Mouse (Mus musculus): ENCODE data around the gene Inha.

DNA sequence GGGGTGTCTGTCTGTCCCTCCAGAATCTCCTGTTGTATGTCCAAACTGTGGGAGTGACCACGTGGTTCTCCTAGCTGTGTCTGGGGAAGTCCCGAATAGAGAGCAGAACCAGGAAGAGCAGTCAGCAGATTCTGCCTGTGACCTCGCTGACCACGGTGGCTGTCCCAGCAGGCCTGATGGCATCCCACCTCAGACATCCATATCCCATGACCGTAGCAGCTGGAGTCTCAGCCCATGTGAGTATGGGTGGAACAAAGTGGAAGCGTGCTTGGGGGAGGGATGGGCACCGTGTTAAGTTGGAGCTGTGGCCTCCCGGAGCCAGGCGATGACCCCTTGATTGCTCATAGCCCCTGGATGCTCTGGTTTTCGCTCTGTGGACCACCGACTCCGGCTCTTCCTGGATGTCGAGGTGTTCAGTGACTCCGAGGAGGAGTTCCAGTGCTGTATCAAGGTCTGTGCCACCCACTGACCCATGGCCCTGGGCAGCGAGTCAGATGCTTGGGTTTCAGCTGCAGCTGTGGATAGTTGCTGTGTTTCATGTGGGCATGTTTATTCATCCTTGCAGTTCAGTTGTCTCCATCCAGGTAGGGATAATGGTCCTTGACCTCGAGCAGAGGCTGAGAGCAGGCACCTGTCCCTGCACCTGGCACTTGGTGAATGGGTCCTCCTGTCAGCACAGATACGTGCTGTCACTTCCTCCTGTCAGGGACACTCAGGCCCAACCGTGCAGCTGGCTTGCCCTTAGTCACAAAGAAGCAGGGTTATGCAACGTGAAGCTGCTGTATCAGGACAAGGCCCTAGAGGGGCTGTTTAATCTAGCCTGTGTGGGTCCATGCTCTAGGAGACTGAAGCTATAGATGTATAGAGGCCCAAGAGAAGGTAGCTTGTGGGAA lies 25.6 kb downstream of the Inha start:
- TF ChIP-seq CTCF (IDR thresholded peaks at IDR 0.05): no peak
- no peak for TF ChIP-seq EP300 (IDR thresholded peaks at IDR 0.05)
